Mouse (Mus musculus) inflammation-experienced regulatory T-cells (primary cell): Measurements from ENCODE around the gene Rabggtb. TPM values are rescaled to one million over a fixed set of nuclear protein-coding genes. Genes with fewer than 3 reads are reported as not detected.

ENCODE experiments used
- polyA plus RNA-seq, 2 experiments: library from polyadenylated mRNA; unstranded; fragments of 100-300 nt; shearing (Covaris generic); gene quantifications; one replicate each; pipeline ENCODE4 v1.2.1; 2017

Gene Rabggtb
- 10 to 100 TPM; 25.9 to 40.5 TPM for polyA plus RNA-seq

GRCm38 (mm10) chr3:153912546-153913509 lies at the start of gene Rabggtb:
Rabggtb (minus strand) TSS chr3:153913009.

GRCm38 (mm10) chr3:153944335-153944990 lies 31.7 kb upstream of the Rabggtb start, which contains the start of gene Acadm:
Acadm (minus strand) TSS chr3:153944632.

GRCm38 (mm10) chr3:153906136-153906871 lies 6.5 kb downstream of the Rabggtb start, which contains the start of gene Msh4:
Msh4 (minus strand) TSS chr3:153906138.

Other genes with a start within 250 kb of the Rabggtb start
- 10 to 100 TPM; 30.0 to 41.3 TPM for gene St6galnac3, start 187.8 kb downstream of the Rabggtb start, polyA plus RNA-seq
- 1 to 10 TPM in 1 of 2 experiments, not detected in 1; 1.2 TPM for gene Asb17, start 68.8 kb downstream of the Rabggtb start, polyA plus RNA-seq
- under 1 TPM; 0.10 to 0.60 TPM for gene Msh4, start 6.9 kb downstream of the Rabggtb start, polyA plus RNA-seq
- 10 to 100 TPM; 41.4 to 71.7 TPM for gene Acadm, start 31.6 kb upstream of the Rabggtb start, polyA plus RNA-seq
- gene Slc44a5, start 60.4 kb upstream of the Rabggtb start, polyA plus RNA-seq = under 1 TPM in 1 of 2 experiments, not detected in 1; 0.16 TPM